Mouse (Mus musculus): ENCODE results near the gene Thap11. TPM values are rescaled to one million over a fixed set of nuclear protein-coding genes. Genes with fewer than 3 reads are reported as not detected.
A peak's percentile ranks its signal among the peaks of the same experiment; 100 is the strongest.
"Not testable (repeated sequence)": the region's sequence is repeated elsewhere in the genome, so short reads cannot be mapped to it uniquely, and the experiment has no call there.

Thap11 gene
- total RNA-seq (2021): 10 to 100 TPM; 34.7 to 38.5 TPM
- long read RNA-seq, experiment 1, transcript Thap11-201 (1 exons, 1,819 nt): major isoform, 47 of 47 reads
- long read RNA-seq, experiment 1, partial matches to known transcripts: 0 of 47 reads
- long read RNA-seq, experiment 1, other reads (novel, unspliced or antisense): 0 of 47 reads
- long read RNA-seq, experiment 2, transcript Thap11-201 (1 exons, 1,819 nt): major isoform, 46 of 46 reads
- long read RNA-seq, experiment 2, partial matches to known transcripts: 0 of 46 reads
- long read RNA-seq, experiment 2, other reads (novel, unspliced or antisense): 0 of 46 reads

- intact Hi-C loops (cut with DNase I): no loop called here
- peak; percentile 87 to 90 for DNase-seq (ENCODE audit: low spot score in 2 of 2)
Observed at GRCm38 (mm10) chr8:105854715-105855216, at the start of gene Thap11. Thap11 (plus strand) TSS chr8:105855132.

- intact Hi-C loops (cut with DNase I): no loop called here
- no peak for DNase-seq (ENCODE audit: low spot score in 2 of 2)
Observed at GRCm38 (mm10) chr8:105805346-105805745, 49.6 kb upstream of the Thap11 start.

DNA sequence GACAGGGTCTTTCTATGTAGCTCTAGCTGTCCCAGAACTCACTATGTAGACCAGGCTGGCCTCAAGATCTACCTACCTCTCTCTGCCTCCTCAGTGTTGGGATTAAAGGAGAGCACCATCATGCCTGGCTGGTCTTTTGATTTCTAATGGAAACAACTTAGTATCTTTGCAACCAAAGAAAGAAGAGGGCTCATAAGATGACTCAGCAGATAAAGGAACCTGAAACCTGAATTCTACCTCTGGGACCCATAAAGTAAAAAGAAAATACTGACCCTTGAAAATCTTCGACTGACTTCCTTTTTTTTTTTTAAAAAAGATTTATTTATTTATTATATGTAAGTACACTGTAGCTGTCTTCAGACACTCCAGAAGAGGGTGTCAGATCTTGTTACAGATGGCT lies 49.0 kb upstream of the Thap11 start:
- intact Hi-C loops (cut with DNase I): no loop called here
- DNase-seq (ENCODE audit: low spot score in 2 of 2): no peak

DNA sequence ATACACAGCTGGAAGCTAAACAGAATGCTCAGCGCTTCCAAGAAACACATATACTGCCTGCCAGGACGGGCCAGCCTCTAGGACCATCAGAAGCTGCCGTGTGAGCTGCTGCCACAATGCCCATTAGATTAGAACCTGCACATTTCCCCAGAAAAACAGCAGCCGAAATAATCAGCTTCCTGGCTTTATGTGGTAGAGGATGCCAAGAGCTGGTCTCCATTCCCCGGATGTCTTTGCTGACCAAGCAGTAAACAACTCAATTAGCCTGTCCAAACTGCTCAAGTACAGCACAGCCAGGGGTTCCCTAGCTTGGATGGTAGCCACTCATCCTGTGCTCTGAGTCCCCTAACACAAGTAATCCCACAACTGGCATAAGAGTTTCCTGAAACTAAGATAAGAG lies 47.2 kb upstream of the Thap11 start:
- DNase-seq (ENCODE audit: low spot score in 2 of 2): no peak

GRCm38 (mm10) chr8:105808480-105808879 lies 46.5 kb upstream of the Thap11 start:
- intact Hi-C loops (cut with DNase I): no loop called here
- DNase-seq (ENCODE audit: low spot score in 2 of 2): no peak

More for the DNA sequence above, 47.2 kb upstream of the Thap11 start:
- intact Hi-C loops (cut with DNase I): no loop called here

DNA sequence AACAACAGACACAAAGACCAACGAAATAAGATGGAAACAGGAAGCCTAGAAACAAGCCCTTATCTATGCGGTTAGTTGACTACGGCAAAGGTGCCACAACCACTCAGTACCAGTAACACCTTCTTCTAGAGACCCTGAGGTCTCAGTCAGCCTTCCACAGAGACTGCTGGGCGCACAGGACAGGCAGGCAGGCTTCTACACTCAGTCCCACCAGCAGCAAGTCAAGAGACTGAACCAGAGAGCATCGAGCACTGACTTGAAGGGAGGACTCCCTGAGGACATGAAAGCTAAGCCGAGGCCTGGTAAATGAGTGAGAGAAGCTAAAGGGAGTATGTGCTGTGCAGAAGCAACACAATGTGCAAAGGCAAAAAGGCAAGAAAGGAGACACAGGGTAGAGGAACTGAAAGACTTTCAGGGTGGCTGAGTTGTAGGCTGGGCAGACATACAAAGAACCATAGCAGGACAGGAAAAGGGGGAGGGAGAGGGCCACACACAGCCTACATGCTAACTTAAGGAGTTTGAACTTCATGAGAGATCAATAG lies 44.6 kb upstream of the Thap11 start:
- intact Hi-C loops (cut with DNase I): no loop called here
- no peak for DNase-seq (ENCODE audit: low spot score in 2 of 2)

DNA sequence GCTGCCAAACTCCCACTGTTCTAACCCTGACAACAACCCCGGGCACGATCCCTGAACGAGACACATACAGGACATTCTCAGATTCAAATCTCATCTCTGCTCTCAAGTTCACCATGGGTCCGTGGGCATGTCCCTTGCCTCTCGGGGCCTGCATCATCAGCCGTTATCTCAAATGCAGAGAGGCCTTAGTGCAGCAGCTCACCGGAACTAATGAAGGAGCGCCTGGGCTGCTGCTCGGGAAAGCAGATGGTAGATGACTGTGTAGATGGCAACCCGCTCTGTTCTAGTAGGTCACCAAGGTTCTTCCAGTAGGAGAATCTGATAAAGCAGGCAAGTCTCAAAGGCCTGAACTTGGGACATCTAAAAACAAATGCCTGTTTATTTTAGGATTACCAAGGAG lies 43.9 kb upstream of the Thap11 start:
- DNase-seq (ENCODE audit: low spot score in 2 of 2): no peak

DNA sequence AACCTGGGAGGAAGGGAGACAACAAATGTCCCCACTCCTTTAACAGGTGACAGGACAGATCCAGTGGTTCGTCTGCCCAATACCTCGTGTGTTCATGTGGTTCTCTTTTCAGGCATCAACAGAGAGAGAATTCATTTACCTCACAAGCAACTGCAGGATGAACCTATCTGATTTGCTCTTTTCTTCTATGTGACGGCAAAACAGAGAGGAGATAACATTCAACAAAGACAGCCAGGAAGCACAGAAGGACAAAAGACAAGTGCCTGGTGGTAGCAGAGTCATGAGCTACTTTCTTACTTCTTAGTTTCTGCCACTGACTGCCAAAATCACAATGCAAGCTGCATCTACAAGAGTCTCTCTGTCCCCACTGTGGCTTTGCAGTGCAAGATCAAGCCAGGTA lies 43.4 kb upstream of the Thap11 start:
- no peak for DNase-seq (ENCODE audit: low spot score in 2 of 2)
- intact Hi-C loops (cut with DNase I): no loop called here

More for the DNA sequence above, 43.9 kb upstream of the Thap11 start:
- intact Hi-C loops (cut with DNase I): no loop called here

GRCm38 (mm10) chr8:105812511-105812910 lies 42.4 kb upstream of the Thap11 start:
- no peak for DNase-seq (ENCODE audit: low spot score in 2 of 2)
- intact Hi-C loops (cut with DNase I): no loop called here

GRCm38 (mm10) chr8:105813241-105813640 lies 41.7 kb upstream of the Thap11 start:
- no peak for DNase-seq (ENCODE audit: low spot score in 2 of 2)
- intact Hi-C loops (cut with DNase I): no loop called here

DNA sequence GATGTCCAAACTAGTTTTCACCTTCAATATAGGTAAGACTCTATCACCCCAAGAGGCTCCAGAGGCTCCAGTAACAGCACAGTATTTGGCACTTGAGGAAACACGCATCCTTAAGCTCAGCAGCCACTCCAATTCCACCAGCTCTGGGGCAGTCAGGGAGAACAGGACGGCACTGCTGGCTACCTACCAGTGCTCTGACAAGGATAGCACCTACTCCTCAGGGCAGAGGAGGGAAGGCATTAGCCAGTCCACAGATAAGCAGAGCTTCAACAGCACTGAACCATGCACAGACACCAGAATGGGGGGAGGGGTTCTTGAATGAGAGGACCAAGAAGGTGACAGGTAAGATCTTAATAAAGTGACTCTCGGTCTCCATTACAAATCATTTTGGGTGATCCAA lies 35.3 kb upstream of the Thap11 start:
- intact Hi-C loops (cut with DNase I): no loop called here

DNA sequence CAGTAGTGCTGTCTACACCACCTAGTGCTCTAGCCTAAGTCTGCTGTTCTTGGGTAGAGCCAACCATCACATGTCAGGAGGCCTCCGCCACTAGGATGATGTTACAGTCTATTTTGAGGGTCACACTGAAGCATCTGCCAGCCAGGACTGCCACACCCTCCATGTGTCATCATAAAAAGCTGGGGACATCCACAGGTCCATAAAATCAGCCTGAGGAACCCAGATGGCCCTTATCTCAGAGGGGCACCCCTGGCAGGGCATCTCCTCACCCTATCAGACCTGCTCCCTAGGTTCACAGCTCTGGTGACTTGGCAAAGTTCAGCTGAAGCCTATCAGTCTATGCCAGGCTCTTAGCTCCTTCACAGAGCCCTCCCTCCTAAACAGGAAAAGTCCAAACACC lies 34.0 kb upstream of the Thap11 start:
- intact Hi-C loops (cut with DNase I): no loop called here
- no peak for DNase-seq (ENCODE audit: low spot score in 2 of 2)

More for the DNA sequence above, 35.3 kb upstream of the Thap11 start:
- DNase-seq (ENCODE audit: low spot score in 2 of 2): no peak

GRCm38 (mm10) chr8:105825506-105825905 lies 29.4 kb upstream of the Thap11 start:
- no peak for DNase-seq (ENCODE audit: low spot score in 2 of 2)
- intact Hi-C loops (cut with DNase I): loop anchor here (5.0 kb wide), 1 partner anchor 113 kb away; no protein-coding TSS in a partner anchor

DNA sequence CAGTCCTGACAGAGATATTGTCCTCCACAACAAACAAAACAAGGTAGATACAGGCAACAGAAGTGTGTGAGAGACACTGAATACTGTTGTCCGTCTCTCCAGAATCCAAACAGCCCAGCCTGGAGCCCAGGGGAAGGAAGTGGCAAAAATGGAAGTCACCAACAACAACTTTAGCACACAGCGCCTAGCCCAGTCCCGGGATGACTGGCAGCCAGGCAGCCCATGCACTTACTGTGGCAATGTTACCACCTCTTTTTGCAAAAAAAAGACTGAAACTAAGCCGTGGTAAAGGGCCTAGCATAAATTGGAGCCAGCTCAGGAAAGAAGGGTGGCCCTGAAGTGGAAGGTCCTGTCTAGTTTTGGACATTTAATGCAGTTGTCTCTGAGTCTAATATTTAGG lies 28.6 kb upstream of the Thap11 start:
- DNase-seq (ENCODE audit: low spot score in 2 of 2): no peak
- intact Hi-C loops (cut with DNase I): loop anchor here (5.0 kb wide), 1 partner anchor 114 kb away; no protein-coding TSS in a partner anchor

- intact Hi-C loops (cut with DNase I): loop anchor here (5.0 kb wide), 1 partner anchor 115 kb away; no protein-coding TSS in a partner anchor
- DNase-seq (ENCODE audit: low spot score in 2 of 2): peak; percentile 97 to 100
Observed at GRCm38 (mm10) chr8:105826861-105827848, 27.8 kb upstream of the Thap11 start, which contains the start of the genes Ranbp10 and Tsnaxip1. Ranbp10 (minus strand) TSS chr8:105827350. Tsnaxip1 (plus strand) TSS chr8:105827731.

DNA sequence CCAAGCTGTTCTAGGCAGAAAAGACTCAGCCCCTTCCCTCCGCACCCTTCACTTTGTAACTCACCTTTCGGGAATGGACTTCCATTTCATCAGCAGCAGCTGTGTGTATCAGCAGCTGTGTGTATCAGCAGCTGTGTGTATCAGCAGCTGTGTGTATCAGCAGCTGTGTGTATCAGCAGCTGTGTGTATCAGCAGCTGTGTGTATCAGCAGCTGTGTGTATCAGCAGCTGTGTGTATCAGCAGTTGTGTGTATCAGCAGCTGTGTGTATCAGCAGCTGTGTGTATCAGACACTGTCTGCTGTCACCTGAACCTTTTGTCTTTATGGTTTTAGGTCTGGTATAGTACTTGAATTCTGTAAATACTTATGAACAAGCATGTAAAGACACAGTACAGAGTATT lies 21.2 kb upstream of the Thap11 start:
- intact Hi-C loops (cut with DNase I): not testable (repeated sequence)

DNA sequence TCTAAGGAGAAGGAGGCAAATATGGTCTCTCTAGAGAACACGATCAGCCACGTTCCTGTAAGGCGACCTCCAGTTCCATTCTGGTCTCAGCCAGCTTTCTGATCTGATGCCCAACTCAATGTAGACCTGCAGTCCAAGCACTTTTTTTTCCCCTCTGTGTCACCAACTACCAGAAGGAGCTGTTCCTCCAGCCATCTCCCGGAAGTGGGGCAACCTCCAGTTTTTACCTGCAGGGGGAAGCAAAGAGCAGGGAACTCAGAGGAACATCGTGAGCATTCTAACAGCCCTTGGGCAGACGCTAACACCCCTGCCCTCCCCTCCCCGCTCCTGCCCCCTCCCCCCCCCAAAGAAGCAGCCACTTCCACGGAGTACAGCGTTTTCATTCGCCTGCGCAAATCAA lies 19.6 kb upstream of the Thap11 start:
- peak; percentile 63 to 68 for DNase-seq (ENCODE audit: low spot score in 2 of 2)
- intact Hi-C loops (cut with DNase I): no loop called here

More for the DNA sequence above, 21.2 kb upstream of the Thap11 start:
- not testable (repeated sequence) for DNase-seq (ENCODE audit: low spot score in 2 of 2)

- intact Hi-C loops (cut with DNase I): no loop called here
Observed at GRCm38 (mm10) chr8:105836991-105837390, 17.9 kb upstream of the Thap11 start.

GRCm38 (mm10) chr8:105839209-105839608 lies 15.7 kb upstream of the Thap11 start:
- DNase-seq (ENCODE audit: low spot score in 2 of 2): no peak
- intact Hi-C loops (cut with DNase I): no loop called here

More at GRCm38 (mm10) chr8:105836991-105837390, 17.9 kb upstream of the Thap11 start:
- no peak for DNase-seq (ENCODE audit: low spot score in 2 of 2)
